Mouse (Mus musculus): ENCODE results near the gene Pkd2.
"Not testable (repeated sequence)": the region's sequence is repeated elsewhere in the genome, so short reads cannot be mapped to it uniquely, and the experiment has no call there.

The Pkd2 gene

GRCm38 (mm10) chr5:104458832-104459705 lies at the start of gene Pkd2:
Gene Pkd2, plus strand, starts transcription at chr5:104459450.
- DNase-seq (ENCODE audit: low spot score) = peak; percentile 35

- DNase-seq (ENCODE audit: low spot score) = no peak
Observed at GRCm38 (mm10) chr5:104415999-104416398, 43.3 kb upstream of the Pkd2 start.

GRCm38 (mm10) chr5:104417028-104417427 lies 42.2 kb upstream of the Pkd2 start:
- DNase-seq (ENCODE audit: low spot score) = no peak

- DNase-seq (ENCODE audit: low spot score) = no peak
Observed at GRCm38 (mm10) chr5:104417721-104418120, 41.5 kb upstream of the Pkd2 start.

- no peak for DNase-seq (ENCODE audit: low spot score)
Observed at GRCm38 (mm10) chr5:104422039-104422438, 37.2 kb upstream of the Pkd2 start.

- no peak for DNase-seq (ENCODE audit: low spot score)
Observed at GRCm38 (mm10) chr5:104423861-104424260, 35.4 kb upstream of the Pkd2 start.

GRCm38 (mm10) chr5:104425949-104426348 lies 33.3 kb upstream of the Pkd2 start:
- DNase-seq (ENCODE audit: low spot score) = no peak

GRCm38 (mm10) chr5:104432886-104433285 lies 26.4 kb upstream of the Pkd2 start:
- DNase-seq (ENCODE audit: low spot score) = no peak

- DNase-seq (ENCODE audit: low spot score) = no peak
Observed at GRCm38 (mm10) chr5:104433968-104434565, 25.2 kb upstream of the Pkd2 start.

GRCm38 (mm10) chr5:104434835-104435301 lies 24.4 kb upstream of the Pkd2 start, which contains the start of gene Spp1:
Gene Spp1, plus strand, starts transcription at chr5:104435118.
- no peak for DNase-seq (ENCODE audit: low spot score)

GRCm38 (mm10) chr5:104436406-104437076 lies 22.7 kb upstream of the Pkd2 start:
- no peak for DNase-seq (ENCODE audit: low spot score)

GRCm38 (mm10) chr5:104442396-104442795 lies 16.9 kb upstream of the Pkd2 start:
- DNase-seq (ENCODE audit: low spot score) = no peak

GRCm38 (mm10) chr5:104442850-104443249 lies 16.4 kb upstream of the Pkd2 start:
- DNase-seq (ENCODE audit: low spot score) = no peak

- no peak for DNase-seq (ENCODE audit: low spot score)
Observed at GRCm38 (mm10) chr5:104446156-104446555, 13.1 kb upstream of the Pkd2 start.

- not testable (repeated sequence) for DNase-seq (ENCODE audit: low spot score)
Observed at GRCm38 (mm10) chr5:104448346-104448745, 10.9 kb upstream of the Pkd2 start.

GRCm38 (mm10) chr5:104449491-104449890 lies 9.8 kb upstream of the Pkd2 start:
- DNase-seq (ENCODE audit: low spot score) = no peak

GRCm38 (mm10) chr5:104453075-104453474 lies 6.2 kb upstream of the Pkd2 start:
- DNase-seq (ENCODE audit: low spot score) = no peak

GRCm38 (mm10) chr5:104454564-104454963 lies 4.7 kb upstream of the Pkd2 start:
- no peak for DNase-seq (ENCODE audit: low spot score)

GRCm38 (mm10) chr5:104459706-104460455 lies 631 bp downstream of the Pkd2 start:
- no peak for DNase-seq (ENCODE audit: low spot score)

GRCm38 (mm10) chr5:104460456-104460838 lies 1.2 kb downstream of the Pkd2 start:
- no peak for DNase-seq (ENCODE audit: low spot score)

- DNase-seq (ENCODE audit: low spot score) = no peak
Observed at GRCm38 (mm10) chr5:104460856-104461255, 1.6 kb downstream of the Pkd2 start.

- DNase-seq (ENCODE audit: low spot score) = no peak
Observed at GRCm38 (mm10) chr5:104465279-104465678, 6.0 kb downstream of the Pkd2 start.

Data from urinary bladder, postnatal 10 days (tissue).